Mouse (Mus musculus) stomach, postnatal 0 days (tissue): ENCODE data around the gene Gm11011.

Experiments used
- CTCF ChIP-seq: IDR thresholded peaks from 2 replicates; pipeline ENCODE4 v1.5.1; 2016; ENCODE audit warnings: antibody characterized with exemption, low read depth, mild to moderate bottlenecking, moderate library complexity
- EP300 ChIP-seq: optimal IDR thresholded peaks from 2 replicates; pipeline ENCODE3; 2016; ENCODE audit warnings: antibody characterized with exemption

DNA sequence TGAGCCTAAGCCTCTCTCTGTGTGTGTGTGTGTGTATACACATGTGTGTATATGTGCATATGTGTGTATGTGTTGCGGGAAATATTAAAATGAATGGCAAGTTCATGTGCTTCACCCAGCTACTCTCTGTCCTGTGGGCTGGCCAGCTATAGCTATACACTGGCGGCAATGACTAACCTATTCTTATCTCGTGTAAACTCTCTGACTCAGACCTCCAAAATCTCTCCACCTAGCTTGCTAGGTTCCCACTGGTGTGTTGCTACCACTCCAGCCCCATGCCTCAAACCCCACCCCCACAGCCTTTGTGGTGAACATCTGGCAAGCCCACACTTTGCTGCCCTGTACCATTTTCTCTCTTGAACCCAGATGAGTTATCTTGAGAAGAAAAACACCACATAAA, 857 bp downstream of the Gm11011 start:
- TF ChIP-seq CTCF (no peak), EP300 (no peak)
